Mouse (Mus musculus) E14TG2a.4 (cell line): Measurements from ENCODE around the gene Sprtn.

Source experiments
- CTCF ChIP-seq: conservative IDR thresholded peaks from 2 replicates; pipeline ENCODE4 v1.5.1; 2014; ENCODE audit warnings: low read length
- NANOG ChIP-seq: IDR thresholded peaks from 2 replicates; pipeline ENCODE4 v1.6.1; 2014; ENCODE audit warnings: borderline replicate concordance, low read length, mixed read lengths
- POU5F1 ChIP-seq: IDR thresholded peaks from 2 replicates; pipeline ENCODE4 v1.6.1; 2014; ENCODE audit warnings: low read length, borderline replicate concordance

- TF ChIP-seq CTCF (no peak), NANOG (no peak), POU5F1 (no peak)
Observed at GRCm38 (mm10) chr8:124948733-124949111, 51.0 kb downstream of the Sprtn start.
